Mouse (Mus musculus): Measurements from ENCODE around the gene Gck. TPM values are rescaled to one million over a fixed set of nuclear protein-coding genes. Genes with fewer than 3 reads are reported as not detected.

Gene Gck
- 0.35 and 0.45 TPM in 2 replicates for polyA plus RNA-seq (2014; fragmentation: Nextera tagmentation; extraction: Ambion mirVana)

DNA sequence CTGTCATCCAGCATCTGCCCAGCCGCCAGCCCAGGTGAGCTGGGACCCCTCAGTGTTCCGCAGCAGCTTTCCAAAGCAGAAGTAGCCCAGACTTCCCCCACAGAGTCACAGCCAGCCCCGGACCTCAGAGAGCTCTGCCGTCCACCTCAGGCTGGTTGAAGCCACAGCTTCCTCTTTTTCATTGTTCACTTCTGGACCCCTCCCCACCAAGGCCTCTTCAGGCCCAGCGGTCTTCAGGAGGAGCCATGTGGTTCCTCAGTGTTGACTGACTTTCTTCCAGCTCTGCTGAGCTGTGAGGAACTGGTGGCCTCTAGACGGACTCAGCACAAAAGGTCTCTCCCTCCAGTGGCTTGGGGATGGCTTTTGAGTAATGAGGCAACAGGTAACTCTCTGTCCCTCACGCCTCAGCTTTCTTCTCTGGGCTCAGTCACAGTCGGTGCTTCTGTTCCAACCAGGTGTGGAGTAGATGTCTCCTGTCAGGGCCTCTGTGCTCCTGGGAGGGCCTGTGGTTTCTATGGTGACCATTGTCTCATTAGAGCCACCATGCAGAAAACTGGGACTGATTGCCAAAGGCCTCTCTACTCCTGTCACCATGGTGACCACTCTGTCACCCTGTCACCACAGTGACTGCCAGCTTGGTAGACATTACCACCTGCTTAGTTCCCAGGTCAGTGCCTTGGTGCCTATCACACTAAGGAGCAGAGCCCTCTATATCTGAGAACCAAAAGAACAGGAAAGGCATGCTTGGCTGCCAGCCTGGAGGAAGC, at the start of gene Gck:
Gck (minus strand) TSS at position 496 of the 767 bp plus-strand sequence.
- no peak; the same call in 1 of the 2 replicates for ATAC-seq (replicated peaks; ENCODE audit: low FRiP score)

DNA sequence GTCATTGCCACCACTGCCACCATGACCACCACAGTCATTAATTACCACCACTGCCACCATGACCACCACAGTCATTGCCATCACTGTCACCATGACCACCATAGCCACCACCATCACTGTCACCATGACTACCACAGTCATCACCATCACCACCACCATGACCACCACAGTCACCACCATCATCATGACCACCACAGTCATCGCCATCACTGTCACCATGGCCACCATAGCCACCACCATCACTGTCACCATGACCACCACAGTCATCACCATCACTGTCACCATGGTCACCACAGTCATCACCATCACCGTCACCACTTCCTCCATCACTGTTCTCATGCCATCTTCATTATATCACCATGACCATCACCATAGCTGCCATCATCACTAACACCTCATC, 48.6 kb upstream of the Gck start:
- WGBS, result 90% methylated on average over 2 of the region's 2 CpGs
- Histone ChIP-seq H3K4me2 (no peak overlapping the region), H3K9me3 (ENCODE audit: control insufficient read depth, low read length) (no peaks in the 10 kb centered on the region)

More for the DNA sequence above, at the start of gene Gck:
- Histone ChIP-seq H3K4me2 (no peak within 1 kb of the TSS), H3K4me3 (ENCODE audit: low read depth, low read length) (no peak within 1 kb of the TSS), H3K4me1 (replicated peaks; ENCODE audit: control insufficient read depth, insufficient read depth, low read length) (0 out of 2 replicates have a peak, but pooled peaks cover 9% of the 10 kb centered on the region), H3K27ac (ENCODE audit: low read depth, low read length) (no peak within 1 kb of the TSS), H3K27me3 (replicated peaks; ENCODE audit: control insufficient read depth, insufficient read depth, low read length) (no peaks in the 10 kb centered on the region), H3K9me3 (ENCODE audit: control insufficient read depth, low read length) (no peaks in the 10 kb centered on the region), H3K9ac (ENCODE audit: low read depth, low read length) (no peak within 1 kb of the TSS), H3K36me3 (ENCODE audit: control insufficient read depth, insufficient read depth, low read length) (no peaks in the 10 kb centered on the region)
- DNase-seq (ENCODE audit: low spot score), result no peak
- 42% methylated on average over 8 of the region's 8 CpGs for WGBS

DNA sequence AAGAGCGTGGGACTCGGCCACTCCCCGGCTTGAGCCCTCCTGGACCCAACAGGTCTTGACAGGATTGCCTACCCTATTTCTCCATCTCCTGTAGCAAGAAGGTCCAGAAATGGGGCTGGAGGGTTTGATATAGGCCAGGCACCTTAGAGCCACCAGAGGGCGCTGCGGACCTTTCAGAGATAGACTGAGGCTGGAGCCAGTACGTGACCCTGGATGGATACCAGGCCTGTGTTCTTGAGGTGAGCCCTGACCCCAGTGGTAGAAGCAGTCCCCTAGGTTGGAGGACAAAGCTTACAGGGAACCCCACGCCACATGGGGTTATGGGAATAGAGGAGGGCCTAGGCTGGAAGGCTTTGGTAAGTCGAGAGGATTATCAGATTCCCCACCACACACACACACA, 46.1 kb upstream of the Gck start:
- Histone ChIP-seq H3K4me2 (no peak overlapping the region), H3K9me3 (ENCODE audit: control insufficient read depth, low read length) (no peaks in the 10 kb centered on the region), H3K4me1 (replicated peaks; ENCODE audit: control insufficient read depth, insufficient read depth, low read length) (peaks cover 15% of the 10 kb centered on the region), H3K27ac (ENCODE audit: low read depth, low read length) (no peak overlapping the region), H3K4me3 (ENCODE audit: low read depth, low read length) (no peak overlapping the region), H3K9ac (ENCODE audit: low read depth, low read length) (no peak overlapping the region), H3K36me3 (ENCODE audit: control insufficient read depth, insufficient read depth, low read length) (no peaks in the 10 kb centered on the region), H3K27me3 (replicated peaks; ENCODE audit: control insufficient read depth, insufficient read depth, low read length) (no peaks in the 10 kb centered on the region)
- WGBS, result 16% methylated on average over 8 of the region's 8 CpGs
- DNase-seq (ENCODE audit: low spot score), result peak; percentile 75
- ATAC-seq (replicated peaks; ENCODE audit: low FRiP score), result peak; percentile 44

More for the DNA sequence above, 48.6 kb upstream of the Gck start:
- Histone ChIP-seq H3K4me3 (ENCODE audit: low read depth, low read length) (no peak overlapping the region), H3K9ac (ENCODE audit: low read depth, low read length) (no peak overlapping the region), H3K36me3 (ENCODE audit: control insufficient read depth, insufficient read depth, low read length) (no peaks in the 10 kb centered on the region), H3K27ac (ENCODE audit: low read depth, low read length) (no peak overlapping the region), H3K27me3 (replicated peaks; ENCODE audit: control insufficient read depth, insufficient read depth, low read length) (no peaks in the 10 kb centered on the region), H3K4me1 (replicated peaks; ENCODE audit: control insufficient read depth, insufficient read depth, low read length) (peaks cover 16% of the 10 kb centered on the region)
- DNase-seq (ENCODE audit: low spot score), result no peak
- ATAC-seq (replicated peaks; ENCODE audit: low FRiP score), result no peak

DNA sequence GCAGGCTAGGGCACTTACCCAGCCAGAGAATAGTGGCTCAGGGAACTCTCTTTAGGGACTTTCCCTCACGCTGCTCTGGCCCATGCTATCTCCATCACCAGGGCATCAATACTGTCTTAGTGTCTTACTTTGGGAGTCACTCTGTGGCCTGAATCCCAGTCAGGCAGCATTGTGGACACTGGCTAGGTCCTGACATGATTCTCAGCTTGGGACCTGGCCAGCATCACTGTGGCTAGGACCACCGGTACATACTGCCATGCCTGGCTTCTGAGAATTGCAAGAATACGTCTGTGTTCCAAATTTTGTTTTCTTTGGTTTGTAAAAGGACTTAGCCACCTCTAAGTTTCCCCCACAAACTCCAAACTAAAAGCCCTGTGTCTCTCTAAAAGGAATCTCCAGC, 45.0 kb upstream of the Gck start:
- no peak for DNase-seq (ENCODE audit: low spot score)
- H3K4me2 ChIP-seq, result no peak overlapping the region
- H3K4me3 ChIP-seq (ENCODE audit: low read depth, low read length), result no peak overlapping the region
- WGBS, result 68% methylated on average over 3 of the region's 3 CpGs
- H3K27me3 ChIP-seq (replicated peaks; ENCODE audit: control insufficient read depth, insufficient read depth, low read length), result no peaks in the 10 kb centered on the region
- ATAC-seq (replicated peaks; ENCODE audit: low FRiP score), result no peak
- H3K9ac ChIP-seq (ENCODE audit: low read depth, low read length), result no peak overlapping the region
- H3K27ac ChIP-seq (ENCODE audit: low read depth, low read length), result no peak overlapping the region
- H3K36me3 ChIP-seq (ENCODE audit: control insufficient read depth, insufficient read depth, low read length), result no peaks in the 10 kb centered on the region
- no peaks in the 10 kb centered on the region for H3K9me3 ChIP-seq (ENCODE audit: control insufficient read depth, low read length)
- H3K4me1 ChIP-seq (replicated peaks; ENCODE audit: control insufficient read depth, insufficient read depth, low read length), result peaks cover 4% of the 10 kb centered on the region; the same call in 1 of the 2 replicates

DNA sequence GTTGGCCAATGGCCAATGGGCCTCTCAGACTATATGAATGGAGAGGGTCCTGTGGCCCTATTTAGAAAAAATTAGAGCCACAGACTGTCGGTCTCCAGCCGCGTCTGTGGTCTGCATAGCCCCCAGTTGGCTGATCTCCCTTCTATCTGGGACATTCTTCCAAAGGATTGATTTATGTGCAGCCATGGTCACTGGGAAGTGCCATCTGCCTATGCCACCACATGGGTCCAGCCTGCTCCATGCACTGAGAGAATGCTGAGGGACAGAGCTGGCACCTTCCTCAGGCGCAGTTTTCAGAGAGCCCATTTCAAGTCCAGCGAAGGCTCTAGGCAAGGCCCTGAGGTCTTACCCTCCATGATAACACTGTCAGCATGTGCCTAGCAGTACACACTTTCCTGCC, 44.3 kb upstream of the Gck start:
- Histone ChIP-seq H3K27me3 (replicated peaks; ENCODE audit: control insufficient read depth, insufficient read depth, low read length) (no peaks in the 10 kb centered on the region), H3K36me3 (ENCODE audit: control insufficient read depth, insufficient read depth, low read length) (no peaks in the 10 kb centered on the region), H3K9me3 (ENCODE audit: control insufficient read depth, low read length) (no peaks in the 10 kb centered on the region), H3K4me2 (no peak overlapping the region), H3K4me3 (ENCODE audit: low read depth, low read length) (no peak overlapping the region), H3K9ac (ENCODE audit: low read depth, low read length) (no peak overlapping the region), H3K4me1 (replicated peaks; ENCODE audit: control insufficient read depth, insufficient read depth, low read length) (no peaks in the 10 kb centered on the region), H3K27ac (ENCODE audit: low read depth, low read length) (no peak overlapping the region)
- 89% methylated on average over 5 of the region's 5 CpGs for WGBS
- DNase-seq (ENCODE audit: low spot score), result no peak
- no peak for ATAC-seq (replicated peaks; ENCODE audit: low FRiP score)

DNA sequence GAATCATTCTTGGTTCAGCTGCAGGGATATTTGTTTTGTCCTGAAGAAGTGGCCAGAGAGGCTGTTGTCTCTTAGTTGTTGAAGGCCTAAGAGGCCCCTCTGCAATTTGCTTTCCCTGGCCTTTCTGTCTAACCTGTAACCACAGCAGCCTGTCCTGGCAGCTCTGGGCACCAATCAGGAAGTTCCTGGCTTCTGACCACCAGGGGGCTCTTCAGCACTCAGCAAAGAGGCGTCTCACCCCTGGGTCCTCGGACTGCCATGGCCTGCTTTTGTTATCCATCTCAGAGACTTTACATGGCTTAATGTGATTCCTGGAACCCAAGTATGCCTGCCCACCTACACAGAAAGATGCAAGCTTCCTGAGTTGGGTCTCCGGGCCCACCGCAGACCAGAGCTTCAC, 41.0 kb upstream of the Gck start:
- Histone ChIP-seq H3K9me3 (ENCODE audit: control insufficient read depth, low read length) (no peaks in the 10 kb centered on the region), H3K4me1 (replicated peaks; ENCODE audit: control insufficient read depth, insufficient read depth, low read length) (no peaks in the 10 kb centered on the region), H3K9ac (ENCODE audit: low read depth, low read length) (no peak overlapping the region), H3K36me3 (ENCODE audit: control insufficient read depth, insufficient read depth, low read length) (no peaks in the 10 kb centered on the region), H3K27me3 (replicated peaks; ENCODE audit: control insufficient read depth, insufficient read depth, low read length) (no peaks in the 10 kb centered on the region), H3K4me2 (no peak overlapping the region), H3K27ac (ENCODE audit: low read depth, low read length) (no peak overlapping the region), H3K4me3 (ENCODE audit: low read depth, low read length) (no peak overlapping the region)
- no peak for ATAC-seq (replicated peaks; ENCODE audit: low FRiP score)
- peak; percentile 54 for DNase-seq (ENCODE audit: low spot score)
- 40% methylated on average over 4 of the region's 4 CpGs for WGBS

DNA sequence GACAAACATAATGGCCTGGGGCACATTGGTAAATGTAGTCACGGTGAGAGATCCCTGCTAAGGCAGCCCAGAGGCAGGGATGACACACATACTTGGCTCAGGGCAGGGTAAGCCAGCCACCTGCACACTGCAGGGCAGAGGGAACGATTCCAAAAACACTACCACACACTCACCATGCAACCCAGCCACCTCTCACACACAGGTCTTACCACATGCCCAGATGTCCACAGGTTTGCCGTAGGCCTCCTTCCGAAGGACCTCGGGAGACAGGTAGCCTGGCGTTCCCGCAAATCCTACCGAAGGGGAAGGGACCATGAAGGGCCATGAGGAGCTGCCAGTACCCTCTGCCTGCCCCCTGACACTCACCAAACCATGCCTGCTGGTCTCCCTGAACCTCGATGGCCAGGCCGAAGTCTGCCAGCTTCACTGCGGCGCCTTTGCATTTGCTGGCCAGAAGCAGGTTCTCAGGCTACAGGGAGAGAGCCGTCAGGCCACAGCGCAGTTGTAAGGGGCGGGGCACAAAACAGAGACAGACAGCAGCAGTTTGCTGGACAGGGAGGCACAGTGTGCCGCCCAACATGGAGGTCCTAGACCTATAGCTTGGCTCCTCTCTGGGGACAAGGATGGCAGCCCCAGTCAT, 40.2 kb upstream of the Gck start:
- no peaks in the 10 kb centered on the region for H3K4me1 ChIP-seq (replicated peaks; ENCODE audit: control insufficient read depth, insufficient read depth, low read length)
- no peaks in the 10 kb centered on the region for H3K27me3 ChIP-seq (replicated peaks; ENCODE audit: control insufficient read depth, insufficient read depth, low read length)
- no peak overlapping the region for H3K4me2 ChIP-seq
- H3K4me3 ChIP-seq (ENCODE audit: low read depth, low read length), result no peak overlapping the region
- no peaks in the 10 kb centered on the region for H3K9me3 ChIP-seq (ENCODE audit: control insufficient read depth, low read length)
- ATAC-seq (replicated peaks; ENCODE audit: low FRiP score) (no peak), DNase-seq (ENCODE audit: low spot score) (no peak)
- no peak overlapping the region for H3K9ac ChIP-seq (ENCODE audit: low read depth, low read length)
- no peaks in the 10 kb centered on the region for H3K36me3 ChIP-seq (ENCODE audit: control insufficient read depth, insufficient read depth, low read length)
- 80% methylated on average over 16 of the region's 16 CpGs for WGBS
- H3K27ac ChIP-seq (ENCODE audit: low read depth, low read length), result no peak overlapping the region

DNA sequence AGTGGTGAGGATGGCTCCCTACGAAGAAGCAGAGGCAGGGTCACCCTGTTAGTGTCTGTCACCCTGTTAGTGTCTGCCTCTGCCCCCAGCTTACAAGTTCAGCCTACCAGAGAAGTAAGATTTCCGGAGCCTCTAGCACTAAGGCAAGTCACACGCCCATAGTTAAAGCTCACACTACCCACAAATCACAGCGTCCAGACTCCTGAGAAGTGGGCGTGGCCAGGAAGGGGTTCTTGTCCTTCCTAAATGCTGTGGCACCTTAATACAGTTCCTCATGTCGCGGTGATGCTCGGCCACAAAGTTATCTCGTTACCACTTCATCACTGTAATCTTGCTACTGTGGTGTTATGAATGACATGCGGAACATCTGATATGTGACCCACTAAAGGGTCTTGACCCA, 38.2 kb upstream of the Gck start:
- no peak overlapping the region for H3K27ac ChIP-seq (ENCODE audit: low read depth, low read length)
- ATAC-seq (replicated peaks; ENCODE audit: low FRiP score) (no peak), DNase-seq (ENCODE audit: low spot score) (no peak)
- no peaks in the 10 kb centered on the region for H3K4me1 ChIP-seq (replicated peaks; ENCODE audit: control insufficient read depth, insufficient read depth, low read length)
- no peak overlapping the region for H3K4me2 ChIP-seq
- no peak overlapping the region for H3K9ac ChIP-seq (ENCODE audit: low read depth, low read length)
- no peaks in the 10 kb centered on the region for H3K27me3 ChIP-seq (replicated peaks; ENCODE audit: control insufficient read depth, insufficient read depth, low read length)
- 65% methylated on average over 10 of the region's 10 CpGs for WGBS
- no peak overlapping the region for H3K4me3 ChIP-seq (ENCODE audit: low read depth, low read length)
- H3K36me3 ChIP-seq (ENCODE audit: control insufficient read depth, insufficient read depth, low read length), result no peaks in the 10 kb centered on the region
- no peaks in the 10 kb centered on the region for H3K9me3 ChIP-seq (ENCODE audit: control insufficient read depth, low read length)

DNA sequence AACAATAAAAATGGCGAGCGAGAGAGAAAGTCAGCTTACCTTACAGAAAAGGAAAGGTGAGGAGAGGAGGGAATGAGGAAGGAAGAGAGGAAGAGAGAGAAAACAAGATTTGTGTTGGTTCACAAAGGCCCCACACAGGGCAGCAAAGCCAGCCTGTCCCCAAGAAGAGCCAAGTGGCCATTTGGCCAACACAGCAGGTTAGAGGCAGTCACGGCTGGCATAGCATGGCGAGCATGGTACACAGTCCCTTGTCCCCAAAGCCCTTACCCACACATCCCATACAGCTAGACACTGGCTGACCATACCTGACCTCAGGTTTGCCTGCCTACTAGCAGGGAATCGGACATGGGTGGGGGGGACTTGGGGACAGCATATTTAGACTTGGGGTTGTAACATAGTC, 33.7 kb upstream of the Gck start:
- Histone ChIP-seq H3K4me1 (replicated peaks; ENCODE audit: control insufficient read depth, insufficient read depth, low read length) (no peaks in the 10 kb centered on the region), H3K27ac (ENCODE audit: low read depth, low read length) (no peak overlapping the region), H3K27me3 (replicated peaks; ENCODE audit: control insufficient read depth, insufficient read depth, low read length) (no peaks in the 10 kb centered on the region), H3K9ac (ENCODE audit: low read depth, low read length) (no peak overlapping the region), H3K9me3 (ENCODE audit: control insufficient read depth, low read length) (no peaks in the 10 kb centered on the region), H3K4me2 (no peak overlapping the region), H3K36me3 (ENCODE audit: control insufficient read depth, insufficient read depth, low read length) (no peaks in the 10 kb centered on the region), H3K4me3 (ENCODE audit: low read depth, low read length) (no peak overlapping the region)
- DNase-seq (ENCODE audit: low spot score), result no peak
- 79% methylated on average over 5 of the region's 5 CpGs for whole genome bisulfite sequencing
- ATAC-seq (replicated peaks; ENCODE audit: low FRiP score), result no peak

Data from liver, embryonic 11.5 days (tissue).